Mouse (Mus musculus): ENCODE results near the gene Mettl7b.

DNA sequence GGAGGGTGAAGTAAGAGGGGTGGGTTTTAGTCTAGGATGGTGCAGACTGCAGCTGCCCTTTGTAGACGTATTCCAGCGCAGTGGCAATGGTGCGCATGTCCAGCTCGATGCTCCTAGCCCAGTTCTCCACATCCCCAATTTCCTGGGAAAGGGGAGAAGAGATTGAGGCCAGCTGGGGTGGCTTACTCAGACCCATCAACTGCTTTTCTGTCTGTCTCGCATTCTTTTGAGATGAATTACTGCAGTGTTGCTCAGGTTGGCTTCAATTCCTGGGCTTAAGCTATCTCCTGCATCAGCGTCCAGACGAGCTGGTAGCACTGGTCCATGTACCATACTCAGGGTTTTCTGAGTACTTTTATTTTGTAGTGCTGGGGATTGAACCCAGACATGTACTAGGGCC lies 40.8 kb downstream of the Mettl7b start:
- TF ChIP-seq CTCF (IDR thresholded peaks at IDR 0.05; ENCODE audit: low read depth) (no peak), EP300 (optimal IDR thresholded peaks at IDR 0.05) (no peak)
